Mouse (Mus musculus): Measurements from ENCODE around the gene Tbc1d8. TPM values are rescaled to one million over a fixed set of nuclear protein-coding genes. Genes with fewer than 3 reads are reported as not detected.

Tbc1d8 gene
- polyA plus RNA-seq, 2 experiments = 2.5 to 3.1 TPM

DNA sequence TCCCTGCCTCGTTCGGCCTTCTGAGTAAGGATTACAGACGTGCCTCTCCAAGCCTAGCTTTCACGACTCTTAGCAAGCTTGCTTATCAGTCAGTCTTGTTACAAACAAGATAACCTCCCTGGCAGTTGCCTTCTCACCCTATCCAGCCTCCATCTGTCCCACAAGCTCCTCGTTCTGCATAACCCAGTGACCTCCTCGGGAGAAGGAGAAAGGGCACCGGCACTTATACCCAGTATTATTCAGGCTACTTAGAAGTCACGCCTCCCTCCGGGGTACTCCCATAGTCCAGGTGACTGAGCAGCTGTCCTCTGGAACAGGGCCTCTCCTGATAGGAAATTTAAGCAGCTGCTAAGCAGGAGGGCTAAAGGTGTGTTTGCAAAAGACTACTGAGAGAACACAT, 48.5 kb downstream of the Tbc1d8 start:
- ATAC-seq (ENCODE audit: insufficient read depth) = peak; percentile 85
- no peaks in the 10 kb centered on the region for H3K9me3 ChIP-seq (ENCODE audit: control insufficient read depth, low read length)
- WGBS (ENCODE audit: insufficient replicate concordance) = 8% methylated on average over 9 of the region's 9 CpGs
- peak; percentile 38 to 55 (median 51) for DNase-seq (ENCODE audit: low read depth in 3 of 3, low spot score in 3 of 3)
- no peaks in the 10 kb centered on the region for H3K27me3 ChIP-seq (ENCODE audit: control insufficient read depth, insufficient read depth, low read length)
- peaks cover 7 to 31% of the 10 kb centered on the region in 2 experiments; a peak in 3 of 4 replicates for H3K4me1 ChIP-seq (replicated peaks; ENCODE audit: control insufficient read depth in 2 of 2, insufficient read depth in 2 of 2, low read length in 1 of 2)
- H3K36me3 ChIP-seq (replicated peaks; ENCODE audit: control insufficient read depth, insufficient read depth, low read depth) = no peaks in the 10 kb centered on the region
- H3K4me3 ChIP-seq (ENCODE audit: insufficient read depth in 1 of 2, low read depth in 2 of 2, low read length in 2 of 2) = no peak overlapping the region; a peak in 1 of 4 replicates
- H3K4me2 ChIP-seq (ENCODE audit: low read depth) = peak overlapping the region; percentile 30
- H3K9ac ChIP-seq (replicated peaks) = peak overlapping the region; percentile 23; the same call in 1 of the 2 replicates
- TF ChIP-seq CTCF (IDR thresholded peaks at IDR 0.05; ENCODE audit: low read depth) = no peak
- peak; percentile 88 for TF ChIP-seq EP300 (IDR thresholded peaks at IDR 0.05; ENCODE audit: low read depth)
- H3K27ac ChIP-seq = peak overlapping the region; percentile 5

DNA sequence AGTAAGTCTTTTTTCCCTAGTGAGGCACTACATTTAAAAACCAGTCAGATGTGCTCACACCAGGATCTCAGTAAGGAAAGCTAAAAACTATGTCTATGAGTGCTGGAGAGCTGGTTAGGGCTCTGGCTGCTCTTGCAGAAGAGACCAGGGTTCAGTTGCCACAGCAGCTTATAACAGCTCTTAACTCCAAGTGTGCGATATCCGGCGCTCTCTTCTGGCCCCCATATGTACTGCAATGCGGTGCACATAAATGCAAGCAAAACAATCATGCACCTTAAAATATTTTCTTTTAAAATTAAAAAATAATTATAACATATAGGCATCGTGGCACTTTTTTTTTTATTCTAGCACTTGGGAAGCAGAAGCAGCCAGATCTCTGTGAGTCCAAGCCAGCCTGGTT, 49.5 kb downstream of the Tbc1d8 start:
- 86% methylated on average over 5 of the region's 5 CpGs for WGBS (ENCODE audit: insufficient replicate concordance)
- Histone ChIP-seq H3K9ac (replicated peaks) (no peak overlapping the region), H3K36me3 (replicated peaks; ENCODE audit: control insufficient read depth, insufficient read depth, low read depth) (no peaks in the 10 kb centered on the region), H3K27ac (no peak overlapping the region), H3K4me3 (ENCODE audit: insufficient read depth in 1 of 2, low read depth in 2 of 2, low read length in 2 of 2) (no peak overlapping the region), H3K9me3 (ENCODE audit: control insufficient read depth, low read length) (no peaks in the 10 kb centered on the region), H3K27me3 (ENCODE audit: control insufficient read depth, insufficient read depth, low read length) (no peaks in the 10 kb centered on the region), H3K4me2 (ENCODE audit: low read depth) (no peak overlapping the region), H3K4me1 (replicated peaks; ENCODE audit: control insufficient read depth in 2 of 2, insufficient read depth in 2 of 2, low read length in 1 of 2) (peaks cover 7 to 28% of the 10 kb centered on the region in 2 experiments; a peak in 3 of 4 replicates)
- peak; percentile 24; the same call in 1 of the 2 replicates for TF ChIP-seq CTCF (IDR thresholded peaks at IDR 0.05; ENCODE audit: low read depth)
- no peak for TF ChIP-seq EP300 (IDR thresholded peaks at IDR 0.05; ENCODE audit: low read depth)
- ATAC-seq (ENCODE audit: insufficient read depth) (no peak), DNase-seq (ENCODE audit: low read depth in 3 of 3, low spot score in 3 of 3) (no peak)

DNA sequence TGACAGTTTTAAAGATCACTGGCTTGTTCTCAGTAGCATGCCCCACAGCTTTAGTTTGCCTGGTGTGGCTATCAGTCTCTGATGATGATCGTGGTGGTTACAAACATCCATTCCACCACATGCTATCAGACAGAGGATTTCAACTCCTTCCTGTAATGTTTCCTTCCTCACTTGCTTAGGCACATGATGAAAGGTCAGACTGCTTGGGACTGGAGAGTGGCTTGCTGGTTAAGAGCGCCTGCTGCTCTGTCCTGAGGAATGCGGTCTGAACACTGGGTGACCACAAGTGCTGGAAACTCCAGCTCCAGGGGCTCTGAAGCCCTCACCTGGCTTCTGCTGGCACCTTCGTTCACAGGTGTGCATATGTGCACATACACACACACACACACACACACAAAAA, 50.3 kb downstream of the Tbc1d8 start:
- no peak overlapping the region for H3K9ac ChIP-seq (replicated peaks)
- no peak for ATAC-seq (ENCODE audit: insufficient read depth)
- no peaks in the 10 kb centered on the region for H3K36me3 ChIP-seq (replicated peaks; ENCODE audit: control insufficient read depth, insufficient read depth, low read depth)
- 26% methylated on average over 4 of the region's 4 CpGs for WGBS (ENCODE audit: insufficient replicate concordance)
- H3K27ac ChIP-seq = no peak overlapping the region
- TF ChIP-seq CTCF (IDR thresholded peaks at IDR 0.05; ENCODE audit: low read depth) (no peak), EP300 (IDR thresholded peaks at IDR 0.05; ENCODE audit: low read depth) (no peak)
- no peaks in the 10 kb centered on the region for H3K27me3 ChIP-seq (ENCODE audit: control insufficient read depth, insufficient read depth, low read length)
- H3K4me2 ChIP-seq (ENCODE audit: low read depth) = no peak overlapping the region
- peaks cover 7 to 25% of the 10 kb centered on the region in 2 experiments; a peak in 2 of 4 replicates for H3K4me1 ChIP-seq (replicated peaks; ENCODE audit: control insufficient read depth in 2 of 2, insufficient read depth in 2 of 2, low read length in 1 of 2)
- no peak for DNase-seq (ENCODE audit: low read depth in 3 of 3, low spot score in 3 of 3)
- no peak overlapping the region for H3K4me3 ChIP-seq (ENCODE audit: insufficient read depth in 1 of 2, low read depth in 2 of 2, low read length in 2 of 2)
- H3K9me3 ChIP-seq (ENCODE audit: control insufficient read depth, low read length) = no peaks in the 10 kb centered on the region

DNA sequence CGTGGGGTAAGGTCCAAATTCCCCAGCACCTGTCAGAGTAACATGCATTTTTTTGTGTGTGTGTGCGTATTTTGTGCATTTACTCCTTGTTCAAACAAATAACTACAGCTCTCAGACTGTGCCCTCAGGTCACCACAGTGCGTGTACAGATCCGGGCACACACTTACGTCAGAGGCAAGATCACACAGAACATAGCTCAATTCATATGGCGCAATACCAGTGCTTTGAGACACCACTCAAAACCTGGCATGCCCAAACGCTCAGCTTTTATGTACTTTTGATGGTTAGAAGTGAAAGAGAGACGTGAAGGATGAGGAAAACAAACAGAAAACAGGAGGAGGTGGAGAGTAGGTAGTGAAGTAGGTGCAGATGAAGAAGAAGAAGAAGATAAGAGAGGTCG, 53.1 kb downstream of the Tbc1d8 start:
- ATAC-seq (ENCODE audit: insufficient read depth) (no peak), DNase-seq (ENCODE audit: low read depth in 3 of 3, low spot score in 3 of 3) (no peak)

DNA sequence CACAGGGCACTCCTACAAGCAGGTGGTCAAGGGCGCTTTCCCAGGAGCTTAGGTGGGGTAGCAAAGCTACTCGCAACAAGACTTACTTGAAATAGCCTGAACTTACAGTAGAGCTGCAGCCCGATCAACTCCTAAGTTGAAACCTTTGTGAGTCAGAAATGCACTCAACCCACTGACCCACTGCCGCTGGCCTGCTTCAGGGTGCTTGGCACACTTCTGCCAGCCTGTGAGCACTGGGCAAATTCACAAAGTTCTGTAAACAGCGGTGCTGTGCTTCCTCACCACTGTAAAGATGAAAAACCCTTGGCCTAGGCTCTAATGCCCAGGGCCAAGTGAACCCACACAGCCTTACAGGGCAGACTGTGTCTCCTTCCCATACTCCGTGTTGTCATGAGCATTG, 57.6 kb downstream of the Tbc1d8 start:
- Histone ChIP-seq H3K4me2 (ENCODE audit: low read depth) (no peak overlapping the region), H3K9me3 (ENCODE audit: control insufficient read depth, low read length) (no peaks in the 10 kb centered on the region), H3K27me3 (ENCODE audit: control insufficient read depth, insufficient read depth, low read length) (no peaks in the 10 kb centered on the region), H3K4me1 (replicated peaks; ENCODE audit: control insufficient read depth in 2 of 2, insufficient read depth in 2 of 2, low read length in 1 of 2) (peaks cover 2 to 7% of the 10 kb centered on the region in 2 experiments; a peak in 2 of 4 replicates), H3K4me3 (ENCODE audit: insufficient read depth in 1 of 2, low read depth in 2 of 2, low read length in 2 of 2) (no peak overlapping the region), H3K9ac (replicated peaks) (no peak overlapping the region), H3K27ac (no peak overlapping the region), H3K36me3 (replicated peaks; ENCODE audit: control insufficient read depth, insufficient read depth, low read depth) (no peaks in the 10 kb centered on the region)
- DNase-seq (ENCODE audit: low read depth in 3 of 3, low spot score in 3 of 3) = no peak
- TF ChIP-seq EP300 (IDR thresholded peaks at IDR 0.05; ENCODE audit: low read depth) = no peak
- no peak for TF ChIP-seq CTCF (IDR thresholded peaks at IDR 0.05; ENCODE audit: low read depth)
- no peak for ATAC-seq (ENCODE audit: insufficient read depth)
- 75% methylated on average over 6 of the region's 6 CpGs for WGBS (ENCODE audit: insufficient replicate concordance)

More for the DNA sequence above, 53.1 kb downstream of the Tbc1d8 start:
- Histone ChIP-seq H3K27ac (no peak overlapping the region), H3K9ac (replicated peaks) (no peak overlapping the region), H3K4me2 (ENCODE audit: low read depth) (no peak overlapping the region), H3K4me1 (replicated peaks; ENCODE audit: control insufficient read depth in 2 of 2, insufficient read depth in 2 of 2, low read length in 1 of 2) (peaks cover 7 to 19% of the 10 kb centered on the region in 2 experiments; a peak in 3 of 4 replicates), H3K36me3 (replicated peaks; ENCODE audit: control insufficient read depth, insufficient read depth, low read depth) (no peaks in the 10 kb centered on the region), H3K9me3 (ENCODE audit: control insufficient read depth, low read length) (no peaks in the 10 kb centered on the region), H3K27me3 (ENCODE audit: control insufficient read depth, insufficient read depth, low read length) (no peaks in the 10 kb centered on the region), H3K4me3 (ENCODE audit: insufficient read depth in 1 of 2, low read depth in 2 of 2, low read length in 2 of 2) (no peak overlapping the region)
- TF ChIP-seq EP300 (IDR thresholded peaks at IDR 0.05; ENCODE audit: low read depth) (no peak), CTCF (IDR thresholded peaks at IDR 0.05; ENCODE audit: low read depth) (no peak)
- WGBS (ENCODE audit: insufficient replicate concordance) = 67% methylated on average over 9 of the region's 9 CpGs
